Mouse (Mus musculus): Measurements from ENCODE around the gene Dlg2. TPM values are rescaled to one million over a fixed set of nuclear protein-coding genes. Genes with fewer than 3 reads are reported as not detected.

Gene Dlg2
- polyA plus RNA-seq, 1 experiment: 7.6 TPM

DNA sequence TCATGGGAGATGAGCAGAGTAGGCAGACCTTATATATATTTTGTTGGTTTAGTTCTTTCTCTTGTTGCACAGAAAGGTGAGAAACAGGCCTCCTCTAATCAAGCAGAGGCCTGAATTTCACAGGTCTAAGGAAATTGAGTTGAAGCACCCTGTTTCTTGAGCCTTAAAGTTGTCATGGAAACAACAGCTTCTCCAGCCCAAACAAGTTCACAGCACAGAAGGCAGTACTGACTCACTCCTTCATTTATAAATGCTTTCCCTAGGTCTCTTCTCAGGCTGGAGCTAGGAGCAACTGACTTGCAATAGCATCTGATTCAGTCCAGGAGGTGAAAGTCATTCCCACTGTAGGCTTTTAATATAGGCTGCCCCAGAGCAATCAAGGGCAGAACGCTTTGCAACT, 1890.6 kb downstream of the Dlg2 start:
- Histone ChIP-seq H3K27ac (replicated peaks; ENCODE audit: low read depth, low read length) (no peak overlapping the region), H3K4me1 (ENCODE audit: control insufficient read depth, insufficient read depth, insufficient read length, low read length) (no peaks in the 10 kb centered on the region), H3K4me3 (ENCODE audit: insufficient read depth, low read depth, low read length) (no peak overlapping the region)

GRCm38 (mm10) chr7:92370521-92370920, 1894.0 kb downstream of the Dlg2 start:
- Histone ChIP-seq H3K4me1 (ENCODE audit: control insufficient read depth, insufficient read depth, insufficient read length, low read length) (no peaks in the 10 kb centered on the region), H3K4me3 (ENCODE audit: insufficient read depth, low read depth, low read length) (no peak overlapping the region), H3K27ac (replicated peaks; ENCODE audit: low read depth, low read length) (no peak overlapping the region)

GRCm38 (mm10) chr7:92371638-92372037, 1895.2 kb downstream of the Dlg2 start:
- no peak overlapping the region for H3K4me3 ChIP-seq (ENCODE audit: insufficient read depth, low read depth, low read length)
- no peak overlapping the region for H3K27ac ChIP-seq (replicated peaks; ENCODE audit: low read depth, low read length)
- H3K4me1 ChIP-seq (ENCODE audit: control insufficient read depth, insufficient read depth, insufficient read length, low read length): no peaks in the 10 kb centered on the region

- H3K4me1 ChIP-seq (ENCODE audit: control insufficient read depth, insufficient read depth, insufficient read length, low read length): no peaks in the 10 kb centered on the region
- H3K4me3 ChIP-seq (ENCODE audit: insufficient read depth, low read depth, low read length): no peak overlapping the region
- no peak overlapping the region for H3K27ac ChIP-seq (replicated peaks; ENCODE audit: low read depth, low read length)
These were observed 1897.4 kb downstream of the Dlg2 start for GRCm38 (mm10) chr7:92373863-92374357.

DNA sequence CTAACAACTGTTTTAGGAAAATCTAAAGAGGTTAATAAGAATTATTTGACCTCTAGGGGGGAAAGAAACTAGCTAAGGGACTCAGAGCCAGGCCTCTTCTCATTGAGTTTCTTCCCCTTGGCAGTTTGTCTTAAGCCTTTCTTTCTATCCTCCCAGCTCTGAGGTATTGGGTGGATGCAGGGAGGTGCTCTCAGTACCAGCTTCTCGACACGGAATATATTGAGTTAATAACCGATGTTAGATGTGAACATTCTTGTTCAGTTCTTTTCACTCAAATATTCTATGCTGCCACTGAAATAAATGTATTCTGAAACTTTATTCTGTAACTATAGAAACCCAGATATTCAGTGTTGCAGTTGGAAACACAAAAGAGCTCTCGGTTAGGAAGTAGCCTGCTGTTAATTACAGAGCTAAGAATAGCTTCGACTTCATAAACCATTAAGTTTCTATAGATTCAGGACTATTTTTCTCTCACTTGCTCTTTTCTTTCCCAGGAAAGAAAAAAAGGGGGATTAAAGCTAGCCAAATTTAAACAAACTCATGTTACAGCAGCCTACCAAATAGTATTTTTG, 1907.5 kb downstream of the Dlg2 start:
- Histone ChIP-seq H3K4me3 (ENCODE audit: insufficient read depth, low read depth, low read length) (no peak overlapping the region), H3K4me1 (ENCODE audit: control insufficient read depth, insufficient read depth, insufficient read length, low read length) (no peaks in the 10 kb centered on the region), H3K27ac (replicated peaks; ENCODE audit: low read depth, low read length) (no peak overlapping the region)

DNA sequence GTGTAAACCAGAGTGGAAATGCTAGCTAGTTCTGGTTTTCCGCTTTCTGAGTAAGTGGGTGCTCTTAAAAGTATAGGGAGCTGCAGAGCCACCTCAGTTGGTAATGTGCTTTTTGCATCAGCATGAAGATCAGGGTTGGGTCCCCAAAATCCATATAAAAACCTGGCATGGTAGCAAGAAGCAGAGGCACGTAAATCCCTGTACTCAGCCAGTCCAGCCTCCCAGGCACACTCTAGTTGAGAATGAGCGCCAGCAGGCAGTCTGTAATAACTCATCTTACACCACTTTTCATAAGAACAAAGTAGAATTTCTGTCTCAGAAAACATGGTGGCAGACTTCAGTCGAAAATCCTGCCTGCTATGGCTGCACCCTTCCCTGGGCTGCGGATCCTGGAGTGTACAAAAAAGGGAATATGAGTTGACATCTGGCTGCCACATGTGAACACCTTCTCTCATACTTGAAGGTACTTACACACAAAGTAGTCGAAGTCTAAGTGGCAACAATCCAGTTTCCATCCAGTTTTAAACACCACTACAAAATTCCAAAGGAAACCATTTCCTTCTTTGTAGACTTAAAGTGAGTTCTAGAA, 1915.7 kb downstream of the Dlg2 start:
- H3K4me1 ChIP-seq (ENCODE audit: control insufficient read depth, insufficient read depth, insufficient read length, low read length): no peaks in the 10 kb centered on the region
- no peak overlapping the region for H3K27ac ChIP-seq (replicated peaks; ENCODE audit: low read depth, low read length)
- no peak overlapping the region for H3K4me3 ChIP-seq (ENCODE audit: insufficient read depth, low read depth, low read length)

GRCm38 (mm10) chr7:92396783-92397182, 1920.3 kb downstream of the Dlg2 start:
- no peak overlapping the region for H3K4me3 ChIP-seq (ENCODE audit: insufficient read depth, low read depth, low read length)
- no peaks in the 10 kb centered on the region for H3K4me1 ChIP-seq (ENCODE audit: control insufficient read depth, insufficient read depth, insufficient read length, low read length)
- no peak overlapping the region for H3K27ac ChIP-seq (replicated peaks; ENCODE audit: low read depth, low read length)

DNA sequence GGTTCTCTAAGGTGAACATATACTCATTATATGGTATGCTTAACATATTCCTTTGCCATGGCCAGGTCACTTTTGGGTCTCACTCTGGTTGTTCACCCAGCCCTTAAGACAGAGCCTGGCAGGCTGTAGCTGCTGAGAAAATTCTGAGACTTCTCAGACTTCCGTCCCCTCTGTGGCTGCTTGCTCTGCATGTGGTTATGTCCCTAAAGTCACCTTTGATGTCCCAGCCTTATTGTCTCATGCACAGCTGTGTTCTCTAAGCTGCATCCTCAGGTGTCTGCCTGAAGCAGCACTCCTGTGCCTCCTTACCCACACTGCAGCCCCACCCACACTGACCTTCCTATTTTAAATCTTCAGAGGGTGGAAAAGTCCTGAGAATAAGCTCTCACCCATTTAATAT, 1922.4 kb downstream of the Dlg2 start:
- Histone ChIP-seq H3K27ac (replicated peaks; ENCODE audit: low read depth, low read length) (no peak overlapping the region), H3K4me3 (ENCODE audit: insufficient read depth, low read depth, low read length) (no peak overlapping the region), H3K4me1 (ENCODE audit: control insufficient read depth, insufficient read depth, insufficient read length, low read length) (no peaks in the 10 kb centered on the region)

DNA sequence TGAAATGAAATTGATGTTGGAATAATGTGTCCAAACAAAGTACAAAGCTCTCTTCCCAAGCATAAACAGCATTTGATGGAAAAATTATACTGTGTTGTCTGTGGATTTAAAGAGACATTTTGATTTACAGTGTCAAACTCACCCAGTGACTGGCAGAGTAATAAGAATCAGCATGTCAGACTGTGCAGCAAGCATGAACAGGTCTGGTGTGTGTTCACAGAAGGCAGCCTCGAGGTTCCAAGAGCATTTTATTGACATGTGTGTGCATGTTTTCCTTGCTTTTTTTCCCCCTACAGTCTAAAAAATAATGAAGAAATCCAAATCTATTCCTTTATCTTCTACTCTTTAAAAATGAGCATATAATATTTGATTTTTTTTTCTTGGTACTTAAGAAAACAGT, 1924.1 kb downstream of the Dlg2 start:
- Histone ChIP-seq H3K4me1 (ENCODE audit: control insufficient read depth, insufficient read depth, insufficient read length, low read length) (no peaks in the 10 kb centered on the region), H3K27ac (replicated peaks; ENCODE audit: low read depth, low read length) (no peak overlapping the region), H3K4me3 (ENCODE audit: insufficient read depth, low read depth, low read length) (no peak overlapping the region)

- Histone ChIP-seq H3K27ac (replicated peaks; ENCODE audit: low read depth, low read length) (no peak overlapping the region), H3K4me1 (ENCODE audit: control insufficient read depth, insufficient read depth, insufficient read length, low read length) (no peaks in the 10 kb centered on the region), H3K4me3 (ENCODE audit: insufficient read depth, low read depth, low read length) (no peak overlapping the region)
These were observed 1924.7 kb downstream of the Dlg2 start for GRCm38 (mm10) chr7:92401001-92401688.

DNA sequence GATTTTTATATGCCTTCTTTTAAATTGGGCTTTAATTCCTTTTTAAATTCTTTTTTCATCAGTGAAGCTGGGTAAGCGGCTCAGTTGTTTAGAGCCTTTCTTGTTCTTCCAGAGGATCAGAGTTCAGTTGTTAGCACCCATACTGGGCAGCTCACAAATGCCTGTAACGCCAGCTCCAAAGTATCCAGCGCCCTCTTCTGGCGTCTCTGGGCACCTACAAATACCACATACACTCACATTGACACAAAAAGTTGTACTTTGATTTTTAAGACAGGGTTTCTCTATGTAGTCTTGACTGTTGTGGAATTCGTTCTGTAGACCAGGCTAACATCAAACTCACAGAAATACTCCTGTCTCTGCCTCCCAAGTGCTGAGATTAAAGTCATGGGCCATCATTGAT, 1932.0 kb downstream of the Dlg2 start:
- H3K4me1 ChIP-seq (ENCODE audit: control insufficient read depth, insufficient read depth, insufficient read length, low read length): no peaks in the 10 kb centered on the region
- H3K4me3 ChIP-seq (ENCODE audit: insufficient read depth, low read depth, low read length): no peak overlapping the region
- H3K27ac ChIP-seq (replicated peaks; ENCODE audit: low read depth, low read length): no peak overlapping the region

- Histone ChIP-seq H3K4me1 (ENCODE audit: control insufficient read depth, insufficient read depth, insufficient read length, low read length) (no peaks in the 10 kb centered on the region), H3K27ac (replicated peaks; ENCODE audit: low read depth, low read length) (no peak overlapping the region), H3K4me3 (ENCODE audit: insufficient read depth, low read depth, low read length) (no peak overlapping the region)
These were observed 1944.0 kb downstream of the Dlg2 start for GRCm38 (mm10) chr7:92420474-92420873.

- Histone ChIP-seq H3K4me3 (ENCODE audit: insufficient read depth, low read depth, low read length) (no peak overlapping the region), H3K27ac (replicated peaks; ENCODE audit: low read depth, low read length) (no peak overlapping the region), H3K4me1 (ENCODE audit: control insufficient read depth, insufficient read depth, insufficient read length, low read length) (no peaks in the 10 kb centered on the region)
These were observed 1946.5 kb downstream of the Dlg2 start for GRCm38 (mm10) chr7:92423017-92423416.

- H3K4me1 ChIP-seq (ENCODE audit: control insufficient read depth, insufficient read depth, insufficient read length, low read length): no peaks in the 10 kb centered on the region
- no peak overlapping the region for H3K27ac ChIP-seq (replicated peaks; ENCODE audit: low read depth, low read length)
- no peak overlapping the region for H3K4me3 ChIP-seq (ENCODE audit: insufficient read depth, low read depth, low read length)
These were observed 1948.2 kb downstream of the Dlg2 start for GRCm38 (mm10) chr7:92424703-92425102.

DNA sequence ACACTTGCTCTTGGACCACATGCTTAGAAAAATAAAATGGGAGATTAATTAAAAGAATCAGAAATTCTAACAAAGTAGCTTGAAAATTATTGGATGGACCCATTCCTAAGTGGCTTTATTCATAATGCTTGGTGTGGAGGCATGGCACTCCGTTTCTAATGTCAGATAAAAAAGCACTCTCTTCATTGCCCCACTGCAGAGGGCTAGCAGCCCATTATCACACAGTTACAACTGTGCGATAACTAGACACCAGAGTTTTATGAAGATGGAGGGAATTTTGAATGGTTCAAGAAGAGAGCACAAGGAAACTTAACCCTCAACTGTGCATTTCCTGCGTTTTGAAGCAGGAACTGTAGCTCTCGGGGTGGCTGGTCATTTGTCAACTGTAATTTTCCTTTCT, 1950.8 kb downstream of the Dlg2 start:
- Histone ChIP-seq H3K4me1 (ENCODE audit: control insufficient read depth, insufficient read depth, insufficient read length, low read length) (no peaks in the 10 kb centered on the region), H3K4me3 (ENCODE audit: insufficient read depth, low read depth, low read length) (no peak overlapping the region), H3K27ac (replicated peaks; ENCODE audit: low read depth, low read length) (no peak overlapping the region)

GRCm38 (mm10) chr7:92428629-92429028, 1952.2 kb downstream of the Dlg2 start:
- Histone ChIP-seq H3K4me3 (ENCODE audit: insufficient read depth, low read depth, low read length) (no peak overlapping the region), H3K4me1 (ENCODE audit: control insufficient read depth, insufficient read depth, insufficient read length, low read length) (no peaks in the 10 kb centered on the region), H3K27ac (replicated peaks; ENCODE audit: low read depth, low read length) (no peak overlapping the region)
